Mouse (Mus musculus): ENCODE measurements around the gene Exoc7.

Exoc7 gene

DNA sequence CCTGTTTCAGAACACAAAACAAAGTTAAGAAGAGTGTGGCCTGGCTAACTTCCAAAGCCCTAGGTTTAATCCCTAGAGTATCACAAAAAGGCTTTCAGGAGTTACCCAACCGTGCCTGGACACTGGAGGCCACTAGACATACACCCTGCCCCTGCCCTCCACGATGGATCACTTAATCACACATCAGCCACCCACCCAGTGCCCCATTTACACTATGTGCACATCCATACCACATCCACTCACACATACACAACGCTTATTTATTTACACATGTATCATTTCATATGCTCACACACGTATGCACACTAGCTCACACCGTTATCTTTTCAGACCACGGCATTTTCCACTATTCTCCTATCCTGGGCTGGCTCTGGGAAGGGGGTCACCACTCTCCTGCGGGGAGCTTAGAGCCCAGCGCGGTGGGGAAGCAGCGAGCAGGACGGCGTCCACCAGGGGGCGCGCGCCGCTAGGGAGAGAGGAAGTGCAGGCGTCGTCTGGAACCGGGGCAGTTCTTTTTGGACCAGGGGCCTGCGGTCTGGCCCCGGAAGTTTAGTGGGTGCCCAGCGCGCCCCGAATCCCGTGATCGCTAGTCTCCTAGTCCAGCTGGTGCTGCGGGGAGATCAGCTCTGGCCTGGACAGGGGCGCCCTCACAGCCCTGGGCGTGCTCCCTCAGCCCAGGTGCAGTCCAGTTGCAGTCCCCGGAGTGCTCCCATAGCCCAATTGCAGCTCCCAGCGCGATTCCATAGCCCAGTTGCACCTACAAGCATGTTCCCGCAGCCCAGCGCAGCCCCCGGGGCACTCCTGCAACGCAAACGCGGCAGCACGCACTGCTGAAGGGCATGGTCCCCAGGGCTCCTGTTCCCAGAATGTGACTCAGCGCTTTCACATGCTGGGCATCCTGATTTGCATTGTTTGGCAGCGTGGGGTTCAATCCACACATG lies 12.0 kb upstream of the Exoc7 start:
- DNase-seq (ENCODE audit: low read depth, low spot score), result peak; percentile 79

DNA sequence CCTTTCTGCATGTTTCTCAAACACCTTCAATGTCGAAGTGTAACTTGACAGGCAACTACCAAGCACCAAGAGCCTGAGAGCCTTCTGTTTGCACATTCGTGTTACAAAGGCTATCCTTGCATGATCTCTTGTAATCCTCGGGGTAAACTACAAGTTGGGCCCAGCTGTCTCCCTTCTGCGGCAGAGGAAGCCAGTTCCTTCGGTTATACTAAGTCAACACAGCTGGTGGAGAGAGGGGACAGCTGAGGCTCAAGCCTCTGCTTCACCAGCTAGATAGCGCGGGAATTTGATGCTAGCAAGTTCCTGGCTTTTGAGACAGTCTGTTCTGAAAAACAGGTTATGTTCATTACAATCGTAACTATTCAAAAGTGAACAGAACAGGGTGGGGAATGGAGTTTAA lies 5.3 kb upstream of the Exoc7 start:
- DNase-seq (ENCODE audit: low read depth, low spot score), result no peak

DNA sequence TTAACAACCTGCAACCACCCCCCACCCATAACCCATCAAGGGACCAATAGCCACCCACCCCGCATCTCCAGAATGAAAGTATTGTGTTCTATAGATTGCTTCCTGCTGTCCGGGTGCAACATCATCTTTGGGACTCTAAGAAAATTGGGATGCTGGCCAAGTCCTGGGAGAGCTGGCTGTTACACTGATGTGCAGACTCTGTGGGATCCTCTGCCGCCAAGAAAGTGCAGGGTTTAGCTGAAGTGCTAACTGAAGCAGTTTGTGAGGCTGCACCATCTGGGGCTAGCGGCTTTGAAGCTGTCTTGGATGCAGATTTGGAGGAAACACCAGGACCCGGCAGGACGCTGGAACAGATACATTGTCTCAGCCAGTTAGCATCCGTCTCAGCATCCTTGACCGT lies 4.1 kb upstream of the Exoc7 start:
- no peak for DNase-seq (ENCODE audit: low read depth, low spot score)

- no peak for DNase-seq (ENCODE audit: low read depth, low spot score)
These were observed 2.6 kb upstream of the Exoc7 start for GRCm38 (mm10) chr11:116309601-116310000.

DNA sequence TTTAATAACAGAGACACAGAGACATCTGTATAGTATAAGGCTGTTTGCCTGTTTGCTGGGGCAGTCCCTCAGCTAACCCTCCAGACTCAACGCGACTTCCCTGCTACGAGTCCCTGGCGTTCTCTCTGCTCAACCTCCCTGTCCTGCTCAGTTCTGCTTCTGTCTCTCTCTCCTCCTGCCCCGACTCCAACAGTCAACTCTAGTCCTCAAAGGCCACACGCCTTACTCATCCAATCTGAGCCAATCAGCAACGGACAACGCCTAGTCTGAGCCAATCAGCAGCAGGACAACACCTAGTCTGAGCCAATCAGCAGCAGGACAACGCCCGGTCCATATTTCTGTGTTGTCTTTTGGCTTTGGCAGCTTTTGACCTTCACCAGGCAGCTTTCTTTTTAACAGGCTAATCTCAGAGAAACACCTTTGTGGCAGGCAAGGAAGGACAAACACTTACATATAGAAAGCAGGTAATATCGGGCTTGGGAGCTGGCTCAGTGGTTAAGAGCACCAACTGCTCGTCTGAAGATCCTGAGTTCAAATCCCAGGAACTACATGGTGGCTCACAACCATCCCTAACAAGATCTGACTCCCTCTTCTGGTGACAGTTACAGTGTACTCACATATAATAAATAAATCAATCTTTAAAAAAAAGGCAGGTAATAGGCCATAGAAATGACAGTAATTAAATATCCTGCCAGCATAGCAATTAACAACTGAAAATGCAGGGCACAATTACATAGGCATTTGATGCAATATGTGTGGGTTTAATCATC lies 914 bp upstream of the Exoc7 start:
- peak; percentile 90 for DNase-seq (ENCODE audit: low read depth, low spot score)

DNA sequence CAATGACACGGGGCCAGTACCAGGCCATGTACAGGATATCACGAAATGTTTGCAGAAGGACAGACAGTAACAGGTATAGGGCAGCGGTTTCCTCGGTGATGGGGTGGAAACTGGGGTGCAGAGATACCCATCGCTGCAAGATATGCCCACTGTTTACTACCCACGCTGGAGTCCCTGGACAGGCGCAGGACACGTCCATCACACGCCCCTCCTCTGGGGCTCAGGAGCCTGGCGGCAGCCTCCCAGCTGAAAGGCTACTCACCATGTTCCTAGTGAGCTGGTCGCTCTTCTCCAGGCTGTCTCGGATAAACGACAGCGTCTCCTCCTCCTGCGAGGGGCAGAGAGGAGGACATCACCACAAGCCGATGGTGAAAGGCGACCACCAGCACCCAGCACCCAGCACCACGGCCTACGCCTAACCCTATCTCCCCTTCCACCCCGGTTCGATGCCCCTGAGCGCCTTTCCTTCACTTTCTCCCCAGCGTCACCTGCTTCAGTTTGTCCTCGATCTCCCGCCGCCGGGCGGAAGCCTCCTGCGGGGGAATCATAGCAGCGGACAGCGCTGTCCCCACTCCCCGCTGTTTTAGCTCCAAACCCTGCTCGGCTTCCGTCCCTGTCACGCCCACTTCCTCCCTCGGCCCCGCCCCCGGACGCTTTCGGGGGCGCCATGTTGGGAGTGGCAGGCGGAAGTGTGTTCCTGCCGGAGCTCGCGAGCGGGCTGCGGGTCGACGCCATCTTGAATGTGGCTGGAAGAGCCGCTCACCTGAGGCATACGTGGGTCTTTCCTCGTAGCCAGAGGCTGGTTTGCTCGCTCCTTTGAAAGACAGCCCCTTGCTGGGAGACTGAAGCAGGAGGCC lies 679 bp downstream of the Exoc7 start:
- DNase-seq (ENCODE audit: low read depth, low spot score), result peak; percentile 94

- no peak for DNase-seq (ENCODE audit: low read depth, low spot score)
These were observed 1.6 kb downstream of the Exoc7 start for GRCm38 (mm10) chr11:116305423-116305822.

GRCm38 (mm10) chr11:116298621-116299020 lies 8.4 kb downstream of the Exoc7 start:
- DNase-seq (ENCODE audit: low read depth, low spot score), result no peak

GRCm38 (mm10) chr11:116298221-116298620 lies 8.8 kb downstream of the Exoc7 start:
- DNase-seq (ENCODE audit: low read depth, low spot score), result no peak

- DNase-seq (ENCODE audit: low read depth, low spot score), result no peak
These were observed 10.0 kb downstream of the Exoc7 start for GRCm38 (mm10) chr11:116297017-116297416.

DNA sequence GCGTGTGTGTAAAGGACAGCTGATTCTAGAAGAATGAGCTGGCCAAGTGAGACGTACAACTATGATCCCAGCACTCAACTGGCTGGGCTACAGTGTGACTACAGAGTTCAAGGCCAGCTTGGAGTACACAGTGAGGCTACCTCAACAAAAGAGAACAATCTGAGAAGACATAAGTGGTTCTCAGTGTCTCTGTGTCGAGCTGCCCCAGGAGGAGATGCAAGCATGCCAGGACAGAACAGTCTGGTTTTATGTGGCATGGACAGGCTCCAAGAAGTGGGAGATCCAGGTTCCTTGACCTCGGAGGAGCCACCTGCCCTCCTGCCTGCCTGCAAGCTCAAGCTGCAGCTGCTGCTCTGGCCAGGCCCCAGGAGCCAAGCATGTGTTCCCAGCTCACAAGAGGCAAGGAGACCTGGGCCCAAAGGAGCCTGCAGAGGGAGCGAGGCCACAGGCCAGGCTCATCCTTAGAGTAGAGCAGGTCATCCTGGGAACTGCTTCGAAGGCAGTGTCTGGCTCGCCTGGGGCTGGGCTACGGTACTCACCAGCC lies 10.8 kb downstream of the Exoc7 start:
- DNase-seq (ENCODE audit: low read depth, low spot score), result no peak

GRCm38 (mm10) chr11:116294319-116294718 lies 12.7 kb downstream of the Exoc7 start:
- peak; percentile 80 for DNase-seq (ENCODE audit: low read depth, low spot score)

DNA sequence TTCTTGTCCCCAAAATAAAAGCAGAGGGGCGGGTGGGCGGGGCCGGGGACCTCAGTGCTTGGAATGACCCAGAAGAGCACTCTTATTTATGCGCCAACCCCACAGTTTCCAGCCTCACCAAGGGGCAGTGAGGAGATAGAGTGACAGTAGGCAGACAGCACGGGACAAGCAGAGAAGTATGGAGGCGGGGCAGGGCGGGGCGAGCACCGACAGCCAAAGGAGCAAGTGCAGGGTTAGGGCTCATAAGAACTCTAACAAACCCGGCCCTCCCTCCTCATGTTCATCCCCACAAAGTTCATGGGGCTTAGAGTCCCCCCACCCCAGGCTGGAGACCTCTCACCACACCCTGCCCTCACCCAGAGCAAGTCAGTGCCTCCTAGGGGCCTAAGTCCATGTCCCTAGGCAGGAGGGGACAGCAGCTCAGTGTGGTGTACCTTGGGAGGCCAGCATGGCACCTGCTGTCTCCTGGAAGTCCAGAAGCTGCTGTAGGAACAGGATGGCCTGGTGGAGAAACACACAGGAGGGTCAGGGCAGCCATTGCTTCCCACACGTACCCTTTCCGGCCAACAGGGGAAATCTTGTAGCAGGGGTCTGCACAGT lies 13.4 kb downstream of the Exoc7 start:
- DNase-seq (ENCODE audit: low read depth, low spot score), result no peak

- no peak for DNase-seq (ENCODE audit: low read depth, low spot score)
These were observed 14.6 kb downstream of the Exoc7 start for GRCm38 (mm10) chr11:116292401-116292800.

GRCm38 (mm10) chr11:116290556-116290955 lies 16.5 kb downstream of the Exoc7 start:
- no peak for DNase-seq (ENCODE audit: low read depth, low spot score)

DNA sequence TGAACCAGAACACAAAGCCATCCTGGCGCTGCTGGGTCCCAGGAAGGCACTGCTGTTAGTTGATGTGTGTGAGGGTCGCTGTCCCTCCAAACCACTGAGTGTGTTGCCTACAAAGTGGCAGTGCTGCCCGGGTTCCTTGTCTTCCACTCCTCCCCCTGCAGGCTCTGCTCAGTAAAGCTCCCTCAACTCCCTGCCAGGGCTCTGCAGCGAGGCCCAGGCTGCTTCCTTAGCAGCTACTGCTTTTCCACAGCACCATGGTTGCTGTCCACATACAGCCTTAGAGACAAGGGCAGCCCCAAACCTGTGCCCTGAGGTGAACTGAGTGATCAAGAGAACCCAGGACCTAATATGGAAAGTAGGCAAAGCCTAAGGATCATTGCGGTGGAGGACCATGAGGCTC lies 19.7 kb downstream of the Exoc7 start:
- DNase-seq (ENCODE audit: low read depth, low spot score), result no peak

GRCm38 (mm10) chr11:116285770-116286191 lies 21.3 kb downstream of the Exoc7 start:
- DNase-seq (ENCODE audit: low read depth, low spot score), result no peak

DNA sequence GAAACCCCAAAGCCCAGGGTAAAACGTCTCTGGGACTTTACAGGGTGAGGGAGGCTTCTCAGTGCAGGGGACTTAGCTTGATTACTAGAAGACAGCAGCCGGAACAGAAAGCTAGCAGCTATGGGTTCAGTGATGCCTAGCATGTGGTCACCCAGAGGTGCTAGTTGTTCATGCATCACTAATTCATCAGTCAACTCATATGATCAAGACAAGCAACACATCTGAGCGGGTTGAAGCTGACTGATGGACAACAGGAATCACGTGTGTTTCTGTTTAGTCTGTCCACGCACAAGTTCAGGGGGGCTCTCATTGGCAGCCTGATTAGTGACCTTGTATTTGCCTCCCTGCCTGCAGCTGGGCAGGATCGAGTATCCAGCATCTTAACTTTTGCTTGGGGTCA lies 23.1 kb downstream of the Exoc7 start:
- no peak for DNase-seq (ENCODE audit: low read depth, low spot score)

GRCm38 (mm10) chr11:116282912-116283521 lies 24.0 kb downstream of the Exoc7 start:
- DNase-seq (ENCODE audit: low read depth, low spot score), result no peak

DNA sequence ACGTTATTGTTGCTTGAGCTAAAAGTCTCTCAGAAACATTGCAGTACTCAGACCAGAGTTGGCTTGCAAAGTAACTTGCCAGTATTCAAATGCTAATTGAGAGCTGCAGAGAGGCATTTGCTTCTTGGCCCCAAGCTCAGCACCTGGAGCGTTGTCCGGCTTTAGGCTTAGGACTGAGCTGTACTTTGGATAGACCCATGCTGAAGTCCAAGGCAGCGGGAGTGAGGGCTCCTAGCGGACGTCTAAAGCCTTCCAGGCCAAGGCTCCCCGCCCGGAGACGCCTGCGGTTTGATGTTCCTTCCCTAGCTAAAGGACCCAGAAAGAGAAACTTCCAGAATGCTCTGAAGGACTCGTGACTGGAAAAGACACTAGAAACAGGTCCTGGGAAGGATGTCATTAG lies 24.9 kb downstream of the Exoc7 start:
- peak; percentile 87 for DNase-seq (ENCODE audit: low read depth, low spot score)

DNA sequence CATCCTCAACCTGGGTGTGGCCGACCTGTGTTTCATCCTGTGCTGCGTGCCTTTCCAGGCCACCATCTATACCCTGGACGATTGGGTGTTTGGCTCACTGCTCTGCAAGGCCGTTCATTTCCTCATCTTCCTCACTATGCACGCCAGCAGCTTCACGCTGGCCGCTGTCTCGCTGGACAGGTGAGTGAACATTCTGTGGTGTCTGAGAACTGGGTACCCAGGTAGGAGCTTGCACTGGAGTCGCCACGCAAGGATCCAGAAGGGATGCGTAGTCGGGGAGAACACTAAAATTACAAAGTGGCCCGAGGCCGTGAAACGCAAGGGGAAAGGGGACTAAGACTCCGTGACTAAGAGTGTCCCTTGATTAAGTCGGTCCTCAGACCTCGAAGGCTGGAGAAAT lies 25.4 kb downstream of the Exoc7 start:
- peak; percentile 37 for DNase-seq (ENCODE audit: low read depth, low spot score)

Measured in R1 (cell line).